Mouse (Mus musculus) neural tube, embryonic 14.5 days (tissue): ENCODE results near the gene 2610001J05Rik. TPM values are rescaled to one million over a fixed set of nuclear protein-coding genes. Genes with fewer than 3 reads are reported as not detected.
A peak's percentile ranks its signal among the peaks of the same experiment; 100 is the strongest.
"Not testable (repeated sequence)": the region's sequence is repeated elsewhere in the genome, so short reads cannot be mapped to it uniquely, and the experiment has no call there.

Experiments used
- ATAC-seq: fragments of 200-750 bp; cut with Nextera tagmentation; 2 replicates; pipeline ENCODE4 v1.8.0; 2017; ENCODE audit warnings: low read depth, mild to moderate bottlenecking, moderate TSS enrichment, moderate library complexity
- H3K27ac ChIP-seq: fragments of 300-500 bp; sonication (generic); 2 replicates; pipeline ENCODE4 v1.5.1; 2014; ENCODE audit warnings: low read depth, mild to moderate bottlenecking, control low read depth, low read length, moderate library complexity, mixed read lengths
- H3K27me3 ChIP-seq: fragments of 300-500 bp; sonication (generic); 2 replicates; pipeline ENCODE4 v1.6.1; 2014; ENCODE audit warnings: low read length; ENCODE audit not compliant: control insufficient read depth, insufficient read depth
- H3K36me3 ChIP-seq: fragments of 300-500 bp; sonication (generic); 2 replicates; pipeline ENCODE4 v1.6.1; 2014; ENCODE audit warnings: low read length, mixed read lengths; ENCODE audit not compliant: control insufficient read depth, insufficient read depth
- H3K4me1 ChIP-seq: fragments of 300-500 bp; sonication (generic); 2 replicates; pipeline ENCODE4 v1.6.1; 2014; ENCODE audit warnings: low read length; ENCODE audit not compliant: control insufficient read depth, insufficient read depth
- H3K4me2 ChIP-seq: fragments of 300-500 bp; sonication (generic); 2 replicates; pipeline ENCODE4 v1.6.1; 2014; ENCODE audit warnings: mild to moderate bottlenecking, low read depth, low read length, control low read depth
- H3K4me3 ChIP-seq: fragments of 300-500 bp; sonication (generic); 2 replicates; pipeline ENCODE4 v1.5.1; 2014; ENCODE audit warnings: low read depth, low read length, control low read depth, mixed read lengths
- H3K9ac ChIP-seq: fragments of 300-500 bp; sonication (generic); replicated peaks from 2 replicates; pipeline ENCODE4 v1.6.1; 2014; ENCODE audit warnings: low read depth, mild to moderate bottlenecking, control low read depth, low read length, mixed read lengths
- H3K9me3 ChIP-seq: fragments of 300-500 bp; sonication (generic); 2 replicates; pipeline ENCODE4 v1.6.1; 2016; ENCODE audit warnings: low read length; ENCODE audit not compliant: control insufficient read depth
- whole genome bisulfite sequencing: fragments of 180-500 bp; shearing (Covaris S2); extraction: QIAGEN DNeasy Blood & Tissue Kit; methylation state at CpG from one replicate; pipeline ENCODE4 v1.1.7; 2014; 5-methylcytosine and 5-hydroxymethylcytosine counted together
- polyA plus RNA-seq: library from polyadenylated mRNA; unstranded; fragments of >200 nt; fragmentation: Nextera tagmentation; extraction: Ambion mirVana; gene quantifications from 2 replicates; pipeline ENCODE4 v1.2.1, GENCODE M21; 2014

The 2610001J05Rik gene
- polyA plus RNA-seq, 1 experiment from 2014 or later, result 68.2 TPM

- H3K9ac ChIP-seq, result peak overlapping the region; percentile 37; the same call in 1 of the 2 replicates
- H3K27ac ChIP-seq, result no peak overlapping the region
- WGBS, result 27% methylated on average over 12 of the region's 12 CpGs
- H3K4me1 ChIP-seq, result no peaks in the 10 kb centered on the region
- H3K36me3 ChIP-seq, result no peaks in the 10 kb centered on the region
- peak; percentile 18; the same call in 1 of the 2 replicates for ATAC-seq
- no peaks in the 10 kb centered on the region for H3K9me3 ChIP-seq
- H3K4me2 ChIP-seq, result peak overlapping the region; percentile 49
- no peaks in the 10 kb centered on the region for H3K27me3 ChIP-seq
- peak overlapping the region; percentile 54 for H3K4me3 ChIP-seq
These were observed 1.0 kb downstream of the 2610001J05Rik start for GRCm38 (mm10) chr6:13870289-13870741.

- WGBS, result 92% methylated on average over 1 of the region's 1 CpGs
- H3K9ac ChIP-seq, result no peak overlapping the region
These were observed 10.7 kb downstream of the 2610001J05Rik start for GRCm38 (mm10) chr6:13860596-13860995.

GRCm38 (mm10) chr6:13859877-13860585 is 11.3 kb downstream of the 2610001J05Rik start:
- no peak overlapping the region for H3K4me2 ChIP-seq
- WGBS, result 88% methylated on average over 6 of the region's 6 CpGs
- H3K4me3 ChIP-seq, result no peak overlapping the region
- H3K9ac ChIP-seq, result no peak overlapping the region
- no peaks in the 10 kb centered on the region for H3K9me3 ChIP-seq
- H3K27me3 ChIP-seq, result no peaks in the 10 kb centered on the region
- no peak for ATAC-seq
- no peak overlapping the region for H3K27ac ChIP-seq
- H3K36me3 ChIP-seq, result no peaks in the 10 kb centered on the region
- H3K4me1 ChIP-seq, result no peaks in the 10 kb centered on the region

More at GRCm38 (mm10) chr6:13860596-13860995, 10.7 kb downstream of the 2610001J05Rik start:
- no peak for ATAC-seq
- Histone ChIP-seq H3K4me2 (no peak overlapping the region), H3K4me1 (no peaks in the 10 kb centered on the region), H3K27me3 (no peaks in the 10 kb centered on the region), H3K9me3 (no peaks in the 10 kb centered on the region), H3K36me3 (no peaks in the 10 kb centered on the region), H3K27ac (no peak overlapping the region), H3K4me3 (no peak overlapping the region)

GRCm38 (mm10) chr6:13854230-13854629 is 17.1 kb downstream of the 2610001J05Rik start:
- Histone ChIP-seq H3K27ac (no peak overlapping the region), H3K4me3 (no peak overlapping the region), H3K4me1 (no peaks in the 10 kb centered on the region), H3K9me3 (no peaks in the 10 kb centered on the region), H3K4me2 (no peak overlapping the region; the same call in 1 of the 2 replicates), H3K27me3 (no peaks in the 10 kb centered on the region), H3K9ac (no peak overlapping the region), H3K36me3 (no peaks in the 10 kb centered on the region)
- no peak for ATAC-seq
- 29% methylated on average over 10 of the region's 11 CpGs for WGBS

- Histone ChIP-seq H3K27me3 (no peaks in the 10 kb centered on the region), H3K9me3 (no peaks in the 10 kb centered on the region), H3K36me3 (no peaks in the 10 kb centered on the region), H3K27ac (no peak overlapping the region), H3K4me1 (no peaks in the 10 kb centered on the region), H3K4me2 (no peak overlapping the region), H3K9ac (no peak overlapping the region), H3K4me3 (no peak overlapping the region)
- WGBS, result 71% methylated on average over 4 of the region's 4 CpGs
- ATAC-seq, result no peak
These were observed 18.1 kb downstream of the 2610001J05Rik start for GRCm38 (mm10) chr6:13853244-13853643.

GRCm38 (mm10) chr6:13846031-13846430 is 25.3 kb downstream of the 2610001J05Rik start:
- H3K27ac ChIP-seq, H3K4me1 ChIP-seq, H3K27me3 ChIP-seq, H3K4me3 ChIP-seq, ATAC-seq, H3K36me3 ChIP-seq, H3K9me3 ChIP-seq, H3K9ac ChIP-seq, H3K4me2 ChIP-seq: not testable (repeated sequence)
- WGBS, result 97% methylated on average over 1 of the region's 1 CpGs

GRCm38 (mm10) chr6:13839345-13840054 is 31.8 kb downstream of the 2610001J05Rik start, which contains the start of gene Gpr85:
TSS of gene Gpr85 (minus strand) at chr6:13839942.
- peak within 1 kb of the TSS; percentile 81 for H3K4me3 ChIP-seq
- no peaks in the 10 kb centered on the region for H3K27me3 ChIP-seq
- no peaks in the 10 kb centered on the region for H3K9me3 ChIP-seq
- H3K36me3 ChIP-seq, result no peaks in the 10 kb centered on the region
- H3K9ac ChIP-seq, result peak within 1 kb of the TSS; percentile 99
- WGBS, result 20% methylated on average over 18 of the region's 18 CpGs
- ATAC-seq, result peak; percentile 49
- H3K27ac ChIP-seq, result peak within 1 kb of the TSS; percentile 100
- 0 out of 2 replicates have a peak, but pooled peaks cover 6% of the 10 kb centered on the region for H3K4me1 ChIP-seq
- peak within 1 kb of the TSS; percentile 89 for H3K4me2 ChIP-seq

- no peaks in the 10 kb centered on the region for H3K27me3 ChIP-seq
- WGBS, result under 1% methylated on average over 41 of the region's 41 CpGs
- H3K27ac ChIP-seq, result peak overlapping the region; percentile 100
These were observed 32.5 kb downstream of the 2610001J05Rik start for GRCm38 (mm10) chr6:13838677-13839344.

More at GRCm38 (mm10) chr6:13838677-13839344, 32.5 kb downstream of the 2610001J05Rik start:
- H3K9ac ChIP-seq, result peak overlapping the region; percentile 99
- H3K4me3 ChIP-seq, result peak overlapping the region; percentile 81
- peak; percentile 88 for ATAC-seq
- H3K9me3 ChIP-seq, result no peaks in the 10 kb centered on the region
- H3K4me2 ChIP-seq, result peak overlapping the region; percentile 89
- H3K4me1 ChIP-seq, result 0 out of 2 replicates have a peak, but pooled peaks cover 6% of the 10 kb centered on the region
- H3K36me3 ChIP-seq, result no peaks in the 10 kb centered on the region
